Mouse (Mus musculus) neural tube, embryonic 13.5 days (tissue): ENCODE results near the gene Dnajb3. TPM values are rescaled to one million over a fixed set of nuclear protein-coding genes. Genes with fewer than 3 reads are reported as not detected.

Experiments used
- ATAC-seq: fragments of 200-750 bp; cut with Nextera tagmentation; 2 replicates; pipeline ENCODE4 v1.8.0; 2017; ENCODE audit warnings: low read depth, mild to moderate bottlenecking, moderate TSS enrichment, moderate library complexity
- H3K27ac ChIP-seq: fragments of 300-500 bp; sonication (generic); replicated peaks from 2 replicates; pipeline ENCODE4 v1.5.1; 2015; ENCODE audit warnings: moderate library complexity, mild to moderate bottlenecking, inconsistent platforms
- H3K27me3 ChIP-seq: fragments of 300-500 bp; sonication (generic); 2 replicates; pipeline ENCODE4 v1.6.1; 2015; ENCODE audit warnings: mild to moderate bottlenecking, inconsistent platforms
- H3K36me3 ChIP-seq: fragments of 300-500 bp; sonication (generic); 2 replicates; pipeline ENCODE4 v1.6.1; 2015; ENCODE audit warnings: mild to moderate bottlenecking, inconsistent platforms
- H3K4me1 ChIP-seq: fragments of 300-500 bp; sonication (generic); replicated peaks from 2 replicates; pipeline ENCODE4 v1.6.1; 2015; ENCODE audit warnings: inconsistent platforms
- H3K4me2 ChIP-seq: fragments of 300-500 bp; sonication (generic); 2 replicates; pipeline ENCODE4 v1.6.1; 2015; ENCODE audit warnings: inconsistent platforms, mild to moderate bottlenecking, moderate library complexity
- H3K4me3 ChIP-seq: fragments of 300-500 bp; sonication (generic); 2 replicates; pipeline ENCODE4 v1.5.1; 2015; ENCODE audit warnings: mild to moderate bottlenecking, inconsistent platforms
- H3K9ac ChIP-seq: fragments of 300-500 bp; sonication (generic); 2 replicates; pipeline ENCODE4 v1.6.1; 2015; ENCODE audit warnings: moderate library complexity, mild to moderate bottlenecking, inconsistent platforms
- H3K9me3 ChIP-seq: fragments of 300-500 bp; sonication (generic); 2 replicates; pipeline ENCODE4 v1.6.1; 2016; ENCODE audit warnings: inconsistent platforms
- WGBS: fragments of 180-500 bp; shearing (Covaris S2); methylation state at CpG from one replicate; pipeline ENCODE4 v1.1.7; 2015; 5-methylcytosine and 5-hydroxymethylcytosine counted together
- polyA plus RNA-seq: library from polyadenylated mRNA; unstranded; fragments of >200 nt; fragmentation: Nextera tagmentation; extraction: Ambion mirVana; gene quantifications from 2 replicates; pipeline ENCODE4 v1.2.1, GENCODE M21; 2015

The Dnajb3 gene
- polyA plus RNA-seq: 16.9 and 18.7 TPM in 2 replicates

DNA sequence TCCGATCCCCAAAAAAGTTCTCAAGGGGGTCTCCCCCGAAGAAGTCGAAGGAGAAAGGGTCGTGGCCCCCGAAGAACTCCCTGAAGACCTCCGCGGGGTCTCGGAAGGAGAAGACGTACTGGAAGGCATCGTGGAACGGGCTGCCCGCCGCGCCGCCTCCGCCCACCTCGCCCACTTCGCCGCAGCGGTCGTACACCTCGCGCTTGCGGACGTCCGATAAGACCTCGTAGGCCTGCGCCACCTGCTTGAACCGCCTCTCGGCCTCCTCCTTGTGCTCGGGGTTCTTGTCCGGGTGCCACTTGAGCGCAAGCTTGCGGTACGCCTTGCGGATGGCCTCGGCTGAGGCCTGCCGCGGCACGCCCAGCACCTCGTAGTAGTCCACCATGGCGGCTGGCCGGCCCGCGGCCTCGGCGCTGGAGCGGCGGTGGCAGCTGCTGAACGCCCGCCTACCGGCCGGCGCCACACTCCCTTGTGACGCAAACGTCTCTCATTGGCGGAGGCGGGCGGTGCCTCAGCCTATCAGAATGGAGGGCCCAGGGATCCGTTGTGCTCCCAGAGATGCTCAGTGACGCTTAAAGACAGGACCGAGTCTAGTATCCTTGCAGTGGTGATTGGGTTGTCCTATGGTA, at the start of gene Dnajb3:
Dnajb3 (minus strand) TSS at position 489 of the 629 bp plus-strand sequence.
- ATAC-seq: peak; percentile 100
- Histone ChIP-seq H3K36me3 (no peaks in the 10 kb centered on the region), H3K9me3 (peaks cover 9% of the 10 kb centered on the region), H3K27me3 (no peaks in the 10 kb centered on the region), H3K27ac (peak within 1 kb of the TSS; percentile 57; the same call in 1 of the 2 replicates), H3K4me3 (peak within 1 kb of the TSS; percentile 47), H3K4me1 (peaks cover 5% of the 10 kb centered on the region; the same call in 1 of the 2 replicates), H3K9ac (peak within 1 kb of the TSS; percentile 80), H3K4me2 (peak within 1 kb of the TSS; percentile 73)
- 5% methylated on average over 62 of the region's 62 CpGs for WGBS

DNA sequence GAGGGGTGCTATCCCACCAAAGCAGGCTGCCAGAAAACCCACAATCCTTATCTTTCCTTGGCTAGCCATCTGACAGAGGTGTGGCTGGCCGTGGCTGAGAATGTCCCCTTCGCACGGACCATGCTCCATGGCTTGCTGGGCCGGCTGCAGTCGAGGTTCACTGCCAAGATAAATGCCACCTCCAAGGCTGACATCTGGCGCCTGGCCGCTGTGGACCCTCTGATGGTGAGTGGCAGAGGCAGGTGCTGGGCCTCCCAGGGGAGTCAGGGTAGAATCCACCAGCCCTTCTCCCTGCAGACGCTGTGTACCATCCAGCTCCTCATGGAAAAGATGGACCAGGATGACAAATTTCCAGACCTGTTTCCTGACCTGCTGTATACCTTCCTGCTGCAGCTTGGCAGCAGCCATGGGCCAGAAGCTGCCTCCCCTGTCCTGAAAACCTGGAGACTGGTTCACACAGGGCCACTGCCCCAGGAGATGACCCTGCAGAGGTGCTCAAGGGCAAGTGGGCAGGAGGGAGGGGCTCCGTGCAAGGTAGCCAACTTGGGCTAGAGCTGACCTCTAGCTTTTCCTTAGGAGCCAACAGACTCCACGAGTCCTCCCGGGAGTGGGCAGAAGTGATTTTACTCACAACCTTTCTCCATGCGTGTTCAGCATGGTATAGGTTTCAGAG, 49.3 kb upstream of the Dnajb3 start:
- H3K4me3 ChIP-seq: no peak overlapping the region
- H3K27me3 ChIP-seq: no peaks in the 10 kb centered on the region
- no peak for ATAC-seq
- H3K27ac ChIP-seq: no peak overlapping the region
- peaks cover 9% of the 10 kb centered on the region for H3K36me3 ChIP-seq
- H3K9ac ChIP-seq: no peak overlapping the region
- no peak overlapping the region for H3K4me2 ChIP-seq
- H3K4me1 ChIP-seq: 0 out of 2 replicates have a peak, but pooled peaks cover 9% of the 10 kb centered on the region
- peaks cover 83% of the 10 kb centered on the region for H3K9me3 ChIP-seq
- whole genome bisulfite sequencing: 88% methylated on average over 12 of the region's 12 CpGs

- Histone ChIP-seq H3K4me1 (no peaks in the 10 kb centered on the region), H3K27me3 (no peaks in the 10 kb centered on the region), H3K4me3 (no peak overlapping the region), H3K27ac (no peak overlapping the region), H3K4me2 (no peak overlapping the region), H3K9ac (no peak overlapping the region), H3K36me3 (no peaks in the 10 kb centered on the region), H3K9me3 (peaks cover 97% of the 10 kb centered on the region)
- 76% methylated on average over 6 of the region's 6 CpGs for WGBS
- ATAC-seq: no peak
Observed at GRCm38 (mm10) chr1:88253540-88253939, 48.0 kb upstream of the Dnajb3 start.

GRCm38 (mm10) chr1:88253106-88253505, 47.5 kb upstream of the Dnajb3 start:
- no peaks in the 10 kb centered on the region for H3K36me3 ChIP-seq
- H3K9me3 ChIP-seq: peaks cover 97% of the 10 kb centered on the region
- no peak overlapping the region for H3K27ac ChIP-seq
- no peak overlapping the region for H3K4me2 ChIP-seq
- H3K4me3 ChIP-seq: no peak overlapping the region
- no peaks in the 10 kb centered on the region for H3K27me3 ChIP-seq
- WGBS: 75% methylated on average over 8 of the region's 8 CpGs
- no peaks in the 10 kb centered on the region for H3K4me1 ChIP-seq
- no peak overlapping the region for H3K9ac ChIP-seq
- no peak for ATAC-seq

DNA sequence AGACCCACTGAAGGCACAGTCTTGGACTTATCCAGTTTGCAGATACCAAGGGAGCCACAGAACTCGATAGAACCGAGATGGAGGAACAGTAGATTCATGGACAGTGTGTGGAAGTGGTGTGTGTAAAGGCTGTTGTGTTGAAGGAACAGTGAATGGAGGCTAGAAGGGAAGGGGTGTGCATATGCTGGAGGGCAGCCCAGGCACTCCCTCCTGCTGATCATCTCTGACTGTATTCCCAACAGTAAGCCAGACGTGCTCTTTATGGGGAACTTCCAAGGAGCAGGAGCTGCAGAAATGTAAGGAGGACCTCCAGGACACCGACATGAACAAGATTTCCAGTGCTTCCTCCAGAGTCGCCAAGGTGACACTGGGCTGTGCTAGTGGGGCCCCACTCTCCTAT, 44.4 kb upstream of the Dnajb3 start:
- Histone ChIP-seq H3K9me3 (peaks cover 97% of the 10 kb centered on the region), H3K4me3 (no peak overlapping the region), H3K4me1 (no peaks in the 10 kb centered on the region), H3K36me3 (no peaks in the 10 kb centered on the region), H3K27ac (no peak overlapping the region), H3K4me2 (no peak overlapping the region), H3K27me3 (no peaks in the 10 kb centered on the region), H3K9ac (no peak overlapping the region)
- 81% methylated on average over 5 of the region's 5 CpGs for WGBS
- no peak for ATAC-seq

GRCm38 (mm10) chr1:88249596-88249995, 44.0 kb upstream of the Dnajb3 start:
- Histone ChIP-seq H3K4me1 (no peaks in the 10 kb centered on the region), H3K27ac (no peak overlapping the region), H3K36me3 (no peaks in the 10 kb centered on the region), H3K9me3 (peaks cover 97% of the 10 kb centered on the region), H3K4me2 (no peak overlapping the region), H3K9ac (no peak overlapping the region), H3K27me3 (no peaks in the 10 kb centered on the region), H3K4me3 (no peak overlapping the region)
- 80% methylated on average over 7 of the region's 7 CpGs for WGBS
- ATAC-seq: no peak

GRCm38 (mm10) chr1:88248658-88249057, 43.1 kb upstream of the Dnajb3 start:
- WGBS: 73% methylated on average over 4 of the region's 4 CpGs
- no peak for ATAC-seq
- no peak overlapping the region for H3K27ac ChIP-seq

GRCm38 (mm10) chr1:88247660-88248059, 42.1 kb upstream of the Dnajb3 start:
- WGBS: 50% methylated on average over 2 of the region's 2 CpGs
- Histone ChIP-seq H3K4me2 (no peak overlapping the region), H3K36me3 (no peaks in the 10 kb centered on the region), H3K9me3 (peaks cover 97% of the 10 kb centered on the region), H3K4me1 (no peaks in the 10 kb centered on the region), H3K9ac (no peak overlapping the region), H3K4me3 (no peak overlapping the region), H3K27ac (no peak overlapping the region), H3K27me3 (no peaks in the 10 kb centered on the region)
- ATAC-seq: no peak

More at GRCm38 (mm10) chr1:88248658-88249057, 43.1 kb upstream of the Dnajb3 start:
- H3K36me3 ChIP-seq: no peaks in the 10 kb centered on the region
- H3K9ac ChIP-seq: no peak overlapping the region
- H3K4me1 ChIP-seq: no peaks in the 10 kb centered on the region
- peaks cover 97% of the 10 kb centered on the region for H3K9me3 ChIP-seq
- no peak overlapping the region for H3K4me3 ChIP-seq
- no peak overlapping the region for H3K4me2 ChIP-seq
- no peaks in the 10 kb centered on the region for H3K27me3 ChIP-seq

- no peaks in the 10 kb centered on the region for H3K36me3 ChIP-seq
- 46% methylated on average over 6 of the region's 6 CpGs for WGBS
Observed at GRCm38 (mm10) chr1:88246386-88246785, 40.8 kb upstream of the Dnajb3 start.

DNA sequence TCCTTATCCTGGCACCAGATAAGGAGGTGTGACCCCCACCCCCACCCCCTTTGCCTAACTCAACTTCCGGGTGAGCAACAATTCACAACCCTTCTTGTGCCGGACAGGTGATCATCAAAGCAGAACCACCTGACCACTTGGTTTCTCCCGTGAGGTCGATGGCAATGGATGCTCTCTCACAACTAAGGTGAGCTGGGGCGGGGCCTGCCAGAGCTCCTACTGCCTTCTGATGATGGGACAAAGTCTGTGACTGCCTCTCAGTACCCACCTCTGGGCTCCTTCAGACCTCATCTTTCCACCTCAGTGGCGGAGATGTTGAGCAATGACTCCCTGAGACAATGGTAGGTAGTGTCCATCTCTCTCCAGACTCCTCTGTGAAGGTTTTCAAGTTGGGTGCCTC, 40.3 kb upstream of the Dnajb3 start:
- ATAC-seq: no peak
- H3K4me2 ChIP-seq: no peak overlapping the region
- no peaks in the 10 kb centered on the region for H3K36me3 ChIP-seq
- H3K9ac ChIP-seq: no peak overlapping the region
- H3K27me3 ChIP-seq: no peaks in the 10 kb centered on the region
- H3K9me3 ChIP-seq: peaks cover 99% of the 10 kb centered on the region
- 80% methylated on average over 6 of the region's 6 CpGs for WGBS
- H3K4me3 ChIP-seq: no peak overlapping the region
- no peak overlapping the region for H3K27ac ChIP-seq
- H3K4me1 ChIP-seq: no peaks in the 10 kb centered on the region

More at GRCm38 (mm10) chr1:88246386-88246785, 40.8 kb upstream of the Dnajb3 start:
- Histone ChIP-seq H3K9ac (no peak overlapping the region), H3K4me3 (no peak overlapping the region), H3K27ac (no peak overlapping the region), H3K9me3 (peaks cover 99% of the 10 kb centered on the region), H3K27me3 (no peaks in the 10 kb centered on the region), H3K4me2 (no peak overlapping the region), H3K4me1 (no peaks in the 10 kb centered on the region)
- ATAC-seq: no peak

DNA sequence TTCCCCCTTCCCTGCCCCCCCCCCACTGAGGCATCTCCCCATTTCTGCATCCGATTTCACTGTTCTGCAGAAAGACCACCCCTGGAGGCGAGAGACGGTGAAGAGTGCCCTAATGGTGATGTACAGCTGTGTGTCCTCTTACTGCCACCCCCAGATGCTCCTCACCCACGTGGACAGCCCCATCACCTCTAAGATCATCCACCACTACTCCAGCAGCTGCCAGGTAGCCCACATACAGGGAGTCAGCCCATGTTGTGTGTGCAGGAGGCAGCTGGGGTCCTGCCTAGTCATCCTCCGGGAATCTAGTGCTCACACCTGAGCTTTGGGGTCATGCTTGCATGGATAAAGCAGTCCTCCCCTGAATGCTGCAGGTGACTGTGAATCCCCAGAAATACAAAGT, 38.3 kb upstream of the Dnajb3 start:
- ATAC-seq: no peak
- no peaks in the 10 kb centered on the region for H3K36me3 ChIP-seq
- no peaks in the 10 kb centered on the region for H3K27me3 ChIP-seq
- no peak overlapping the region for H3K27ac ChIP-seq
- no peak overlapping the region for H3K4me3 ChIP-seq
- H3K9ac ChIP-seq: no peak overlapping the region
- WGBS: 67% methylated on average over 5 of the region's 5 CpGs
- no peak overlapping the region for H3K4me2 ChIP-seq
- peaks cover 99% of the 10 kb centered on the region for H3K9me3 ChIP-seq
- no peaks in the 10 kb centered on the region for H3K4me1 ChIP-seq

DNA sequence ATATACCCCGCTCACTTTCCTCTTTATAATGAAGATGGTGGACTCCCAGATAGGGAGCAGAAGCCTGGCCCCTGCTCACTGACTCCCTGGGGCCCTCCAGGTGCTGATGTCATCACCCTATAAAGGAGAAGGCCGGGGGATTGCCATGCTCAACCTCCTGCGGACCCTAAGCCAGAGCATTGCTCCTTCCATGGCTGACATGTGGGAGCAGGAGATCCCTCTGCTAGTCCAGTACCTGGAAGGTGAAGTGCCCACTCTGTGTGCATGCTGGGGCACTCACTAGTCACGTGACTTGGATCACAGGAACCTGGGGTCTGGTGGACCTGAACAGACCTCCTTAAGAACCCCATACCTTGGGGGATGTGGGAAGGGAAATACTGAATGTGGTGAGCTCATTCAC, 35.0 kb upstream of the Dnajb3 start:
- Histone ChIP-seq H3K9ac (no peak overlapping the region), H3K4me1 (no peaks in the 10 kb centered on the region), H3K36me3 (no peaks in the 10 kb centered on the region), H3K27me3 (no peaks in the 10 kb centered on the region), H3K27ac (no peak overlapping the region), H3K4me2 (no peak overlapping the region), H3K9me3 (peaks cover 96% of the 10 kb centered on the region), H3K4me3 (no peak overlapping the region)
- ATAC-seq: no peak
- WGBS: 77% methylated on average over 4 of the region's 4 CpGs
